Mouse (Mus musculus) midbrain, postnatal 0 days (tissue): ENCODE results near the gene Sema4a. TPM values are rescaled to one million over a fixed set of nuclear protein-coding genes. Genes with fewer than 3 reads are reported as not detected.

Source experiments
- ATAC-seq: fragments of 200-750 bp; cut with Nextera tagmentation; 2 replicates; pipeline ENCODE4 v1.8.0; 2017; ENCODE audit warnings: moderate number of reproducible peaks, mild to moderate bottlenecking, moderate TSS enrichment, moderate library complexity; ENCODE audit not compliant: low FRiP score
- DNase-seq: peaks from one replicate; pipeline ENCODE4 v3.0.0-alpha.2; 2015; ENCODE audit warnings: low spot score
- H3K27ac ChIP-seq: fragments of 300-500 bp; sonication (generic); 2 replicates; pipeline ENCODE4 v1.5.1; 2014; ENCODE audit warnings: low read depth, mild to moderate bottlenecking, low read length, mixed read lengths
- H3K27me3 ChIP-seq: fragments of 300-500 bp; sonication (generic); 2 replicates; pipeline ENCODE4 v1.6.1; 2014; ENCODE audit warnings: low read length, control low read depth, mixed read lengths; ENCODE audit not compliant: insufficient read depth
- H3K36me3 ChIP-seq: fragments of 300-500 bp; sonication (generic); 2 replicates; pipeline ENCODE4 v1.6.1; 2014; ENCODE audit warnings: low read length, control low read depth, mixed read lengths; ENCODE audit not compliant: insufficient read depth
- H3K4me1 ChIP-seq: fragments of 300-500 bp; sonication (generic); 2 replicates; pipeline ENCODE4 v1.6.1; 2014; ENCODE audit warnings: mild to moderate bottlenecking, control low read depth, antibody characterized with exemption, low read length, mixed read lengths; ENCODE audit not compliant: insufficient read depth
- H3K4me2 ChIP-seq: fragments of 300-500 bp; sonication (generic); 2 replicates; pipeline ENCODE4 v1.6.1; 2014; ENCODE audit warnings: low read depth, mild to moderate bottlenecking, low read length, mixed read lengths; ENCODE audit not compliant: poor library complexity, severe bottlenecking
- H3K4me3 ChIP-seq: fragments of 300-500 bp; sonication (generic); 2 replicates; pipeline ENCODE4 v1.5.1; 2014; ENCODE audit warnings: low read depth, mild to moderate bottlenecking, low read length, moderate library complexity
- H3K9ac ChIP-seq: fragments of 300-500 bp; sonication (generic); replicated peaks from 2 replicates; pipeline ENCODE4 v1.6.1; 2014; ENCODE audit warnings: mild to moderate bottlenecking, low read length, moderate library complexity, mixed read lengths; ENCODE audit not compliant: poor library complexity, severe bottlenecking
- H3K9me3 ChIP-seq: fragments of 300-500 bp; sonication (generic); 2 replicates; pipeline ENCODE4 v1.6.1; 2016; ENCODE audit warnings: low read length, control low read depth
- CTCF ChIP-seq: IDR thresholded peaks from 2 replicates; pipeline ENCODE4 v1.5.1; 2016; ENCODE audit warnings: antibody characterized with exemption, mild to moderate bottlenecking
- WGBS: fragments of 180-500 bp; shearing (Covaris S2); extraction: QIAGEN DNeasy Blood & Tissue Kit; methylation state at CpG from one replicate; pipeline ENCODE4 v1.1.7; 2014; 5-methylcytosine and 5-hydroxymethylcytosine counted together
- polyA plus RNA-seq: library from polyadenylated mRNA; unstranded; fragments of >200 nt; fragmentation: Nextera tagmentation; extraction: Ambion mirVana; gene quantifications from 2 replicates; pipeline ENCODE4 v1.2.1, GENCODE M21; 2015
- total RNA-seq: library from RNA; depleted of rRNA; stranded (reverse); fragments of >200 nt; gene quantifications from 2 replicates; pipeline ENCODE4 v1.2.3, GENCODE M21; 2014

The Sema4a gene
- total and polyA plus RNA-seq, 2 experiments from 2014 or later: 42.1 to 62.0 TPM

DNA sequence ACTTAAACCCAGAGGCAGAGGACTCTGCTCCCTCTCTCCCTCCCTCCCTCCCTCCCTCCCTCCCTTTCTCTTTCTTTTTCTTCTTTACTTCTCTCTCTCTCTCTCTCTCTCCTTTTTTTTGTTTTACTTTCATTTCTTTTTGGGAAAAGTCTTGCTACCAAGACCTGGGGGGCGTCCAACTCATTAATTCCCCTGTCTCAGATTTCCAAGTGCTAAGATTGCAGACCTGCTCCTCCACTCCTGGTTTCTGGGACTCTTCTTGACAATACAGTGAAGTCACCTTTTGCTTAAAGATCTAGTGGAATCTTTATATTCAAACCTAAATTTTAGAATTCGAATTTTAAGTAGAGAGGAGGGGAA is 35.7 kb downstream of the Sema4a start:
- Histone ChIP-seq H3K27ac (no peak overlapping the region), H3K9me3 (no peaks in the 10 kb centered on the region), H3K27me3 (no peaks in the 10 kb centered on the region), H3K9ac (no peak overlapping the region), H3K36me3 (peaks cover 13% of the 10 kb centered on the region), H3K4me2 (peak overlapping the region; percentile 28), H3K4me1 (peaks cover 16% of the 10 kb centered on the region; the same call in 1 of the 2 replicates), H3K4me3 (peak overlapping the region; percentile 80)
- TF ChIP-seq CTCF: no peak
- 6% methylated on average over 2 of the region's 2 CpGs for WGBS
- ATAC-seq: no peak
- DNase-seq: no peak

DNA sequence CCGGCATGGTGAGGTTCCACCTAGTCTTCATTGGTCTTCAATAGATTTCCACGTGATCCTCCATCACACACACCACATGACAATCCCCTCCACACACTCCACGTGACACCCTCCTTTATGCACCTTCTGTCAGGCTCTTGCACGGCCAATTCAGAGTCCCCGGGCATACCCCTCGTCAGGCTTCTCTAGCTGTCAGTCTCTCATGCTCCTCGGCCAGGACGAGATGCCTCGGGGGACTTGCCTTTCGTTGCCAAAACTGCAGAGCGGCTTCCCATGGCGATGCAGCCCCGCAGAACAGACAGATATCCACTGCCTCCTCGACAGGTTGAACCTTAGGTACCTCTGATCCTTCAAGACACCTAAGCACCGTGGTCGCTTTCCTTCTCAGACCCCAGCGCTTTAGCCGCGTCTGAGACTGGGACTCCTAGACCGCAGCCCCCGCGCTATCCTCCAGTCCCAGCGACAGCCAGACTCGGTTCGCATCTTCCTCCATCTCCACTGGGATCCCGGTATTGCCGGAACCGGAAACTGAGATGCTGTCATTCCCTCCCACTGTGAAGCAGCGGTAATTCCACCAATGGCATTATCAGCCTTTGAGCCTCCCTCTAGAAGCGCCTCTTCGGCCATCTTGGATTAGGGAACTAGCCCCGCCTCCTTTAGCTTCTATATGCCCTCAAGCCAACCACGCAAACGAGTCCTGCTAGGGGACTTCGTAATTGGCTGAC is 36.2 kb downstream of the Sema4a start, which contains the start of gene Slc25a44:
Slc25a44 (minus strand) TSS at position 535 of the 725 bp plus-strand sequence.
- Histone ChIP-seq H3K9ac (peak within 1 kb of the TSS; percentile 72), H3K27me3 (no peaks in the 10 kb centered on the region), H3K9me3 (no peaks in the 10 kb centered on the region), H3K4me2 (peak within 1 kb of the TSS; percentile 82), H3K4me1 (peaks cover 16% of the 10 kb centered on the region; the same call in 1 of the 2 replicates), H3K4me3 (peak within 1 kb of the TSS; percentile 80), H3K36me3 (peaks cover 18% of the 10 kb centered on the region), H3K27ac (peak within 1 kb of the TSS; percentile 85)
- under 1% methylated on average over 35 of the region's 35 CpGs for whole genome bisulfite sequencing
- peak; percentile 100 for DNase-seq
- ATAC-seq: peak; percentile 96
- no peak for TF ChIP-seq CTCF

DNA sequence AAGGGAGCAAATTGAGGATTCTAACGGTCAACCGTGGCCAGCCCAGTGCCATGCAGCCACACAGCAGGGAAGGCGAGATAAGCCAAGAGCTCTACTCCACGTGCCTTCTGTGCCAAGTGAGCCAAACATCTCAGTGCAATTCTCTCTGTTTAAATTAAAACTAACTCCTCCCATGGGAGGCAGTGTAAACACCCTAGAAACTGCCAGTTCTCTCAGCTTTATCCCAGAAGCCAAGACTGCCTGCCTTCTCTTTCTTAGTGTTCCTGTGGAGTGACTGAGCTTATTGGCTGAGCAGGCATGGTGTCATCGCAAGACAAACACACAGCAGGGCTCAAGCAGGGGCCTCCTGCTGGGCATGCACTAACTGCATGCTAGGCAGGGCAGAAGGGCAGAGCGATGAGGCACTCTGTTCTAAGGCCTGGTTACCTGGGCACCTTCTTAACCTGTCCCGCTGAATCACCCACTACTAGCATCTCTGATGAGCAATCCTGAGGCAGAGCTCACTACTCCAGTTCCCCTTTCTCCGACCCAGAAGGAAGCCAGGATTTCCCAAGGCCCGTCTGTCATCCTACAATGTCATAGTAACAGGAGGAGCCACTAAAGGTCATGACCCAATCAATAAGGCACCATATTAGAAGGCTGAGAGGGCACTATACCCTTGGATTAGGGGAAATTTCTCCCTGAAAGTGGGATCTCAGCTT is 38.8 kb downstream of the Sema4a start:
- TF ChIP-seq CTCF: no peak
- Histone ChIP-seq H3K27ac (no peak overlapping the region), H3K4me3 (no peak overlapping the region), H3K27me3 (no peaks in the 10 kb centered on the region), H3K4me2 (no peak overlapping the region), H3K4me1 (peaks cover 16% of the 10 kb centered on the region; the same call in 1 of the 2 replicates), H3K36me3 (peaks cover 36% of the 10 kb centered on the region), H3K9me3 (no peaks in the 10 kb centered on the region), H3K9ac (0 out of 2 replicates have a peak overlapping the region, but pooled peaks have one; percentile 3)
- 26% methylated on average over 9 of the region's 9 CpGs for WGBS
- ATAC-seq (no peak), DNase-seq (peak; percentile 79)

DNA sequence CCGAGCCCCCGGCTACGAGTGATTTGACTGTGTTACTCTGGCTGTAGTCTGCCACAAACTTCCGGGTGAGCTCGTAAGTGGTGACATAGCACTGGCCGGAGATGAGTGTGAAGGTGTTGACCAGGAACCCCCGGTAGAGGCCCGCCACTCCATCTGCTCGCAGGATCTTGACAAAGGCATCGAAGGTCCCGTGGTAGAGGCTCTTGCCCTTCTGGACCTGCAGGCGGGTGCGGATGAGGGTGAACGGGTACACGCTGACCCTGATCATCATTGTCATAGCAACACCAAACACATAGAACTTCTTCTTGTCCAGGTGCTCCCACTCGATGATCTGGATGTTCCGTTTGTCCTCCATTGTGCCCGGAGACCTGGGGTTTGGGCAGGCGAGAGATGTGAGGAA is 40.2 kb downstream of the Sema4a start:
- Histone ChIP-seq H3K36me3 (peaks cover 43% of the 10 kb centered on the region), H3K4me1 (peaks cover 16% of the 10 kb centered on the region; the same call in 1 of the 2 replicates), H3K4me3 (no peak overlapping the region), H3K9ac (no peak overlapping the region), H3K4me2 (no peak overlapping the region), H3K9me3 (no peaks in the 10 kb centered on the region), H3K27ac (no peak overlapping the region), H3K27me3 (no peaks in the 10 kb centered on the region)
- DNase-seq (no peak), ATAC-seq (no peak)
- no peak for TF ChIP-seq CTCF
- 92% methylated on average over 19 of the region's 19 CpGs for WGBS

DNA sequence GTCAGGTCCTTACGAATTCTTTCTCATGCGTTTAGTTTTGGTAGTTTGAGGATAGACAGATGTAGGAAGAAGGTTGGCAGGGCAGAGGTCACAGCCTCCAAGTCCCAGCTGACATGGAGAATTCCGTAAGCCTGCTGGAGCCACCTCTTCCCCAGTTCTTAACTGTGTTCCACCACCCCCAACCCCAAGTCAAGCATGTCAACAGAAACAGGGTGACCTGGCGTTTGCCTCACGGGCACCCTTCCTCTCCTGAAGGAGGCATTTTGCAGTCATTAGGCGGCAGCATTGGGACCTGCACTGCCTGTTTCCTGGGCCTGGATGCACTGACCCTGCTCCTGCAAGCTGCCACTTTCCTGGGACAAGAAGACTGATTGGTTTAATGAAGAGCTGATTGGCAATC is 43.0 kb downstream of the Sema4a start:
- Histone ChIP-seq H3K4me1 (peaks cover 8% of the 10 kb centered on the region; the same call in 1 of the 2 replicates), H3K4me3 (no peak overlapping the region), H3K27ac (no peak overlapping the region), H3K9me3 (no peaks in the 10 kb centered on the region), H3K27me3 (no peaks in the 10 kb centered on the region), H3K36me3 (peaks cover 57% of the 10 kb centered on the region), H3K9ac (no peak overlapping the region), H3K4me2 (no peak overlapping the region)
- TF ChIP-seq CTCF: no peak
- no peak for ATAC-seq
- 91% methylated on average over 6 of the region's 6 CpGs for WGBS
- DNase-seq: no peak

DNA sequence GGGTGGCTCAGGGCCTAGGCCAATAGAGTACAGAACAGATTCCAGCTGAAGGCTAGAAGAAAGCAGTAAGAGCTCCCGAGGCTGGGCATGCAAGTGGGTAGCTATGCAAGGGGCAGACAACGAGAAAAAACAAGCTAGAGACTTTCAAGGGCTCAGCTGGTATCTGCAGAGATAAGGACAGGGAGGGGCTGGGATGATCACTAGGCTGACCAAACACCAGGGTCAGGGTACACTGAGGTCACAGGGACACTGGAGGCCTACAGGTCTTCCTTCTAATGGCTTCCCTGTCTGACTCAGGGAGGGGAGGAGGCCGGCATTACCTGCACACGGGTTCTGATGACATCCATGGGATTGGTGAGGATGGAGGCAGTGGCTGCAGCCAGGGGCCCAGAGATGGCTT is 45.3 kb downstream of the Sema4a start:
- no peaks in the 10 kb centered on the region for H3K27me3 ChIP-seq
- ATAC-seq (no peak), DNase-seq (no peak)
- H3K9me3 ChIP-seq: no peaks in the 10 kb centered on the region
- WGBS: 90% methylated on average over 4 of the region's 4 CpGs
- no peak overlapping the region for H3K4me2 ChIP-seq
- no peak overlapping the region for H3K27ac ChIP-seq
- H3K4me1 ChIP-seq: no peaks in the 10 kb centered on the region
- no peak overlapping the region for H3K4me3 ChIP-seq
- peaks cover 55% of the 10 kb centered on the region for H3K36me3 ChIP-seq
- no peak for TF ChIP-seq CTCF
- no peak overlapping the region for H3K9ac ChIP-seq
